Mouse (Mus musculus) left cerebral cortex, adult 2 months (tissue): Measurements from ENCODE around the gene Nat9. TPM values are rescaled to one million over a fixed set of nuclear protein-coding genes. Genes with fewer than 3 reads are reported as not detected.
A peak's percentile ranks its signal among the peaks of the same experiment; 100 is the strongest.

Experiments used
- DNase-seq, 2 experiments: peaks; one replicate each; pipeline ENCODE4 v3.0.0; 2021 to 2022; ENCODE audit warnings: low spot score in 2 of 2, mixed read lengths in 1 of 2; ENCODE audit errors: extremely low spot score in 1 of 2
- H3K27ac ChIP-seq: fragments of 200-600 bp; 2 replicates; pipeline ENCODE4 v1.8.1; 2022
- H3K4me3 ChIP-seq: fragments of 200-600 bp; 2 replicates; pipeline ENCODE4 v1.8.1; 2022
- CTCF ChIP-seq: fragments of 200-600 bp; IDR thresholded peaks from 2 replicates; pipeline ENCODE4 v1.8.1; 2022; ENCODE audit warnings: antibody characterized with exemption, mild to moderate bottlenecking, moderate library complexity
- intact Hi-C: fragments of 180-260 bp; cut with DNase I; formaldehyde crosslinking; loops from one replicate; pipeline ENCODE4 v1.15.1; 2025
- total RNA-seq, 2 experiments: library from RNA; stranded (reverse); gene quantifications; 2 replicates each; pipeline ENCODE4 v1.2.3; 2021

The Nat9 gene
- total RNA-seq, 2 experiments from 2014 or later, result 23.1 to 25.6 TPM

DNA sequence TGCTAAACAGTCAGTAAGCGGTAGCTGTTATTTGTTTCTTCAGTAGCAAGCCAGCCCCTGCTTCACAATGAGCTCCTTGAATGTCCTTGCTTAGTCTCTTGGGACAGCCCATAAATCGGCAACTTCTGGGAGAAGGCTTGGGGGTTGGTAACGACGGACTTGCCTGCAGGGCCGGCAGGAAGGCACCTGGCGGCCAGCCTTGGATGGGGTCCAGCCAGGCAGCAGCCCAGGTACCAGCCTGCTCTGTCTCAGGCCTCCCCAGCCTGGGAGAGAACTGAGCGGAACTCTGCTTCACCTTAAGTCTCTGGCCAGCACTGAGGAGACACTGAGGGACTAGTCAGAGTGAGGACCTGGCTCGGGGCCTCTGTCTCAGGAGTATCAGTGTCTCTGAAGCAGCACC lies 16.5 kb downstream of the Nat9 start:
- TF ChIP-seq CTCF, result no peak
- Histone ChIP-seq H3K4me3 (no peak overlapping the region), H3K27ac (no peak overlapping the region)
- intact Hi-C loops, result no loop called here
- DNase-seq, result no peak

DNA sequence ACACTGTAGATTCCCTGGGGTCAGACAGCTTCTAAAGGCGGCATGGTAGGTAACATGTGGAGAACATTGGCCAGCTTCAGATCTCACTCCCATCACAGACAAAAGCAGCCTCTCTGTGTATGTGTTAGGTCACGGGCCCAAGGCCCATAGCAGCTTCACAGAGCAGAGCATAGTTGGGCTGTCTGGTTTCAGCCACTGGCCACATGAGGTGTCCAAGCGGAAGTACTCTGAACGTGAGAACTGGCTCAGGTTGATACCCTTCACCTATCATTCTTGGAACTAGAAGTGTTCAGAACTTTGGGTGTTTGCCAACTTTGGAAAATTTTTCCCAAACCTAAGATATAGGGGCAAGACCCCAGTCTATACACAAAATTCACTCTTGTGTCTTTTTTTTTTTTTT lies 18.2 kb downstream of the Nat9 start:
- DNase-seq, result no peak
- no peak overlapping the region for H3K27ac ChIP-seq
- intact Hi-C loops, result no loop called here
- H3K4me3 ChIP-seq, result no peak overlapping the region
- no peak for TF ChIP-seq CTCF

DNA sequence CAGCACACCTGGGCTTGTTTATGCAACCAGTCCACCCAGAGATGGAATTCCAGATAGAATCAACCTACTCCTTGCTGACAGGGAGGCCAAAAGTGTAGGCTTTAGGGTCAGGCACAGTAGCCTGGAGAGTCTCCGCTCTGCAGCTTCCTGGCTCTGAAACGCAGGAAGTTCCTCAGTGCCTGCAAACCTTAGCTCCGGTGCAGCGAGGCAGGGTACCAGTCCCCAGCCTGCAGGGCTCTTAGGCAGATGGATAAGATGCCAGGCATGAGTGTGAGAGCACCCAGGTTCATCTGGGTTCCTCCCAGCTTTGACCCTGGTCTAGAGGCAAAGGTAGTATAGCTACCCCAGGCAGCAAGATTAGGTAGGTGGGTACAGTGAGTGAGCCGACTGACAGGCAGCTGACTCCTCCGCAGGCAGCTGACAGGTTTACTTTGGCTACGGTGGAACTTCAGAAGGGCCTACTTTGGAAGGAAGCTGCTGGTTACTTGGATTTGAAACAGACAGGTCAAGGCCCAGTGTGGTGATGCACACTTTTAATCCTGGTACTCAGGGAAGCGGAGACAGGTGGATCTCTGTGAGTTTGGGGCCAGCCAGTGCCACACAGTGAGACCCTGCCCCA lies 19.9 kb downstream of the Nat9 start:
- TF ChIP-seq CTCF, result no peak
- no peak for DNase-seq
- no peak overlapping the region for H3K4me3 ChIP-seq
- no peak overlapping the region for H3K27ac ChIP-seq
- intact Hi-C loops, result no loop called here

DNA sequence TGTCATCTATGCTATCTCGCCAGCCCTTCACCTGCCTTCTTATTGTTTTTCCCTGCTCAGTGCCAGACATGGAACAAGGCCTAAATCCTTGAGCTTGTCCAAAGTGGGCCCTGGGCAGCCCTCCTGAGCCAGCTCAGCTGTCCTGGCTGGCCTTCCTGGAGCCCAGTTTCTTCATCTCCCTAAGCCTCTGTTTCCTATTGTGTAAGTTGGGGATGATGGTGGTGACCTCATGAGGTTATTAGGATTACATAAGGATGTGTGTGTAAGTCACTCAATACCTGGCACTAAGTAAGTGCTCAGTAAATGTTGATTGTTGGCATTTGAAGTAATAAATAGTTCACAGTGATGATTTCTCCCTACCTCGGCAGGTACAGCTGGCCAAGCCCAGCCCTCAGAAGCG lies 20.9 kb downstream of the Nat9 start:
- no peak overlapping the region for H3K27ac ChIP-seq
- no peak for DNase-seq
- no peak for TF ChIP-seq CTCF
- intact Hi-C loops, result no loop called here
- H3K4me3 ChIP-seq, result no peak overlapping the region

DNA sequence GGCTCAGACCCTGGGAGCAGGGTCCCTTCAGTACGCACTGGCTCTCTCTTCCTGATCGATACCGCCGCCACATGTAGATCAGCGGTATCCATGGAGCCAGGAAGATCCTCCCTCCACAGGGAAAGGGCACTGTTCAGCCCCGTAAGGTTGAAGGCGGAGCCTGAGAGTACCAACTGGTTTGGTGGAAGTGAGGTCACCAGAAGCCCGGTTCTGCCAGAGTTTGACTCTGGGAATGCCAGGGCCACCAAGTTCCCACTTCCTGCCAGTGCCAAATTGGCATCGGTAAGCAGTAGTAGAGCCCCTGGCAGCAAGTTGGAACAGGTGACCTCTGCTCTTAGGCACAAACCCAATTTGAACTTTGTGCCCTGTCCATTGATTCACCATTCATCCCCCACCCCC lies 22.7 kb downstream of the Nat9 start:
- DNase-seq, result peak in 1 of 2 experiments; percentile 31
- Histone ChIP-seq H3K27ac (no peak overlapping the region), H3K4me3 (peak overlapping the region; percentile 59)
- TF ChIP-seq CTCF, result no peak
- intact Hi-C loops, result no loop called here

DNA sequence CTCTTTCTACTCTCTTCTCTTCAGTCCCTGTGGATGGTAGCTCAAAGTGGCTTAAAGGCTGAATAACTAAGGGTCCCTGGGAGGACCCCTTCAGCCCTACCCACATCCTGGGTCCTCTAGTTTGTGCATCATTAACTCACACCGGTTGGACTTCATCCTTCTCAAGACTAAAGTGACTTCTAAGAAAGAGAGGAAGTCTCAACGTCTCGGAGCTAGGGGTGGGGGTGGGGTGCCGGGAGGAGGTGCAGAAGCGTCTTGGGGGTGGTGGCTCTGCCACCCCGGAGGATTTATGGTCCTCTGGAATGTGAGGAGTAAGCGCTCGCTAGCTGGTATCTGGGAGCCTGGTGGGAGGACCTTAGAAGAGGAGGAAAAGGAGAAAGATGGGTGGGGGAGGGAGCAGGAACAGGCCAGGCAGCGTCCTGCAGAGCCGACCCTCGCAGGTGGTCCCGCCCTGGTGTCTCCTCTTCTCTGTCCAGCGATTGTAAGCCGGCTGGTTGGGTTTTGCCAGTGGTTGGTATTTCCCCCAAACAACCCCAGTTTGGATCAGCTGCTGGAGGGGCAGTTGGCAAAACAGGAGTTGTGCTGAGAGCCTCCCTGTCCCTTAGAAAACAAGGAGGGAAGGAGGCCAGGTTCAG lies 23.2 kb downstream of the Nat9 start:
- H3K4me3 ChIP-seq, result peak overlapping the region; percentile 59
- H3K27ac ChIP-seq, result no peak overlapping the region
- intact Hi-C loops, result no loop called here
- DNase-seq, result no peak
- TF ChIP-seq CTCF, result no peak

DNA sequence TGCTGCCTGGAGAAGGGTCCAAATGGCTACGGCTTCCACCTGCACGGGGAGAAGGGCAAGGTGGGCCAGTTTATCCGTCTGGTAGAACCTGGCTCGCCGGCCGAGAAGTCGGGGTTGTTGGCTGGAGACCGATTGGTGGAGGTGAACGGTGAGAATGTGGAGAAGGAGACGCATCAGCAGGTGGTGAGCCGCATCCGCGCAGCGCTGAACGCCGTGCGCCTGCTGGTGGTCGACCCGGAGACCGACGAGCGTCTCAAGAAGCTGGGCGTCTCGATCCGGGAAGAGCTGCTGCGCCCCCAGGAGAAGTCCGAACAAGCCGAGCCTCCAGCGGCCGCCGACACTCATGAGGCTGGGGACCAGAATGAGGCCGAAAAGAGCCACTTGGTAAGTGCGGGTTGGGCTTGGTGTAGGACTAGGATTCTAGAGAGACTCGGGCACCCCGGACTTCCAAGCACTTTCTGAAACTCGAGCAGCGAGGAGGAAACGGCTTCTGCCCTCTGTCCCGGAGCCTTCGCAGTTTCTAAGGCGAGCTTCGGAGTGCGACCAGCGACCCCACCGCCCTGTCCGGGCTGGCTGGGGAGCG lies 24.0 kb downstream of the Nat9 start:
- no peak for DNase-seq
- no peak; the same call in none of the 2 replicates for TF ChIP-seq CTCF
- Histone ChIP-seq H3K27ac (peak overlapping the region; percentile 62; the same call in 1 of the 2 replicates), H3K4me3 (peak overlapping the region; percentile 59)
- intact Hi-C loops, result loop anchor here (1.0 kb wide), 1 partner anchor 69 kb away; no protein-coding TSS in a partner anchor

DNA sequence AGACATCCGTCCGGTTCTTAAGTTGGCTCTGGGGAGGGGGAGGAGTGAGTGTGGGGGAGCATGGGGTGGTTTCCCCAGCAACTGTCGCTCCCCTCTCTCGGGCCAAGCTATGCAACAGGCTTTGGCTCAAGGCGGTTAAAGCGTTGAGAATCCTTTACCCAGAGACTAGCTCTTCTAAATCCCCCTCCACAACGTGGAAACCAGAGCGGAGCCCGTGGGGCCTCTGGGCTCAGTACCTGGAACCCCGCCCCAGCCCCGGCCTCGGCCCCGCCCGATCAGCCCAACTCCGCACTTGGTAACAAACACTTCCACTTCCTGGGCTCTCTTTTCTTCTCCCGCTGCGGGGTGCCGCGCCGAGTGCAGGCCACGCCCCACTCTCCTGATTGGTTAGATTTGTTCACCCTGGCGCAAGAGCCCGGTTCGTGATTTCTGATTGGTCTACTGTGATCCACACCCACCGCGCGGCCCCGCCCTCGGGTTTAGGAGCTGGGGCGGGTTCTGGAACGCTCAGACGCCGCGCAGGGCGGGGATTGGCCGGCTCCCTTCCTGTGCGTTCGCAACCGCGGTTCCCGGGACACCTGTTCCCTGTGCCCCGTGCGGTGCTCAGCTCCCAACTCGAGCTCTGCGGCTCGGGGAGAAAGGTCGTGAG lies 24.7 kb downstream of the Nat9 start, which contains the start of gene Slc9a3r1:
Gene Slc9a3r1 (plus strand): TSS at position 510 of the 649 bp plus-strand sequence.
- H3K4me3 ChIP-seq, result peak within 1 kb of the TSS; percentile 59
- TF ChIP-seq CTCF, result no peak
- H3K27ac ChIP-seq, result peak within 1 kb of the TSS; percentile 65
- intact Hi-C loops, result loop anchor here (1.0 kb wide), 1 partner anchor 69 kb away; no protein-coding TSS in a partner anchor
- peak; percentile 86 to 91 for DNase-seq

DNA sequence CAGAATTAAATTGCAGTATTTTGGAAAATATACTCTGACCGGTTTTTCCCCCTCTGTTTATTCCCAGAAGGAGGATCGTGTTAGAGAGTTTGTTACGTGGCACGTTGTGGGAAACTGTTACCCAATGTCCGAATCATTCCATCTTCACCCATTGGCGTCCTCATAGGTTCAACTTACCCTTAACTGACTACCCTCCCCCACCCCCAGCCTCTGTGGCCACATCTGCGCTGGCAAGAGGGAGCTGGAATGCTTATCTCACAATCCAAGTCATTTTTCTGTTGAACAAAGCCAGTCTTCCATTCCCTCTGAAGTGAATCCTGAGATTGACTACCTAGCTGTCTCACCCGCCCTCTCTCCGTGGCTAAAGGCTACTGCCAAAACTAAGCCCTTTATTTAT lies 25.5 kb downstream of the Nat9 start:
- H3K4me3 ChIP-seq, result no peak overlapping the region
- DNase-seq, result no peak
- peak overlapping the region; percentile 65; the same call in 1 of the 2 replicates for H3K27ac ChIP-seq
- intact Hi-C loops, result no loop called here
- no peak for TF ChIP-seq CTCF

DNA sequence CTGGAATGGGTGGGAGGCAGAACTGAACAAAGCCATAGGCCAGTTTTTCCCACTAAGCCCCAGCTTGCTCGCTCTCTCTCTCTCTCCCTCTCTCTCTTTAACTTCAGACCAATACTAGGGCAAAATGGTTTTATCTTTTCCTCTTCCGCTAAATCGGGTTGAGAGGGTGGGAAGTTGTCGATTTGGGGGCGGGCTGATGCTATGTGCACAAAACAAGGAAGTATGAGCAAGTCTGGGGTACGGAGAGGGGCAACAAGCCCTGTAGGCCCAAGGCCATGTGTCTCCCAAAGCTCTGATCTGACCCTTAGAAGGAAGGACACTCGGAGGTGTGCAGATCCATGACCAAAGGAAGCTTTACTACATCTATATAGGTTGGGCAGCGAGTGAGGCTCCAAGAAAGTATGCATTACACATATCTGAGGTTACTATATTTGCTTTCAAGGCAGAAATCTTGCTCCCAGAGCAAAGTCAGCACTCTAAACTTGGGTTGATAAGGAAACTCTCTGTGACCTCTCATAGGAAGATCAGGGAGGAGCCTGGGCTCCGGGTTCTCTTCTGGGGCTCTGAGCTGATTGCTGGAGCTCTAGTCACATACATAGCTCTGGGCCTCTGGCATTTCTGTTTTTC lies 26.0 kb downstream of the Nat9 start:
- no peak for TF ChIP-seq CTCF
- DNase-seq, result no peak
- Histone ChIP-seq H3K4me3 (no peak overlapping the region), H3K27ac (no peak overlapping the region)
- intact Hi-C loops, result loop anchor here (1.0 to 2.0 kb wide), 2 partner anchors 21 to 109 kb away; no protein-coding TSS in a partner anchor

DNA sequence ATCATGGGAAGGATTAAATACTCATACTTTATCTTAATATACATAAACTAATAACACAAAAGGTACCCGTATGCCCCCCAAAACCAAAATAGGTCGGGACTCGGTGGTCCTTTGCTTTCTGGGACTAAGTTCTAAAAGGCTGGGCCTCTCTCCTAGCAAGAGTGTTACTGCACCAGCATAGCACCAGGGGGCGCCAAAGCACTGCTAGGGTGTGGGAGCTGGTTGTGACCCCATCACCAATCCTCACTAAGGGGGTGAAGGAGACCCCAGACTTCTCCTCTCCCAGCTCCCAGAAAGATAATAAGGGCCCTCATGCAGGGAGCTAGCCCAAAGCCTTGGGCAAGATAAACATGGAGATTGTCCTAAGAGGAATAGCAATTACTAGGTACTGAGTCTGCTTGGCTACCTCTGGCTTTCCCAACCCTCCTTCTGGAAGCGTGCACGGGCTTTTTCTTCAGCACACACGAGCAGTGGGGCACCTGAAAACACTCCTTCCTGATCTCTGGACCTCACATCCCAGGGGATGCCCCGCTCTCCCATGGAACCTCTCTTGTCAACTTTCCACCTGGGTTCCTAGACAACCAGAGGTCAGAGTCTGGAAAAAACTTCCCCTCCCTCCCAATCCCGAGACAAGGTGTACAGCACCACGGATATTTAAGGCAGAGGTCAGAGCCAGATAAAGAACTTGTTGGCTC lies 26.6 kb downstream of the Nat9 start:
- peak; percentile 86 for TF ChIP-seq CTCF
- peak; percentile 52 to 61 for DNase-seq
- intact Hi-C loops, result loop anchor here (1.0 to 2.0 kb wide), 2 partner anchors 21 to 110 kb away; no protein-coding TSS in a partner anchor
- no peak overlapping the region for H3K4me3 ChIP-seq
- H3K27ac ChIP-seq, result no peak overlapping the region
